Mouse (Mus musculus): ENCODE measurements around the gene Creg2.
"Not testable (repeated sequence)": the region's sequence is repeated elsewhere in the genome, so short reads cannot be mapped to it uniquely, and the experiment has no call there.

The Creg2 gene

GRCm38 (mm10) chr1:39651241-39651548 is at the start of gene Creg2:
TSS of gene Creg2 (minus strand) at chr1:39651474.
- DNase-seq (ENCODE audit: extremely low spot score, low spot score), result no peak

- no peak for DNase-seq (ENCODE audit: extremely low spot score, low spot score)
Measured at GRCm38 (mm10) chr1:39700599-39701273, 49.5 kb upstream of the Creg2 start.

GRCm38 (mm10) chr1:39698456-39698855 is 47.2 kb upstream of the Creg2 start:
- no peak for DNase-seq (ENCODE audit: extremely low spot score, low spot score)

- no peak for DNase-seq (ENCODE audit: extremely low spot score, low spot score)
Measured at GRCm38 (mm10) chr1:39695198-39695597, 43.9 kb upstream of the Creg2 start.

GRCm38 (mm10) chr1:39694756-39695155 is 43.5 kb upstream of the Creg2 start:
- DNase-seq (ENCODE audit: extremely low spot score, low spot score), result no peak

GRCm38 (mm10) chr1:39691974-39692373 is 40.7 kb upstream of the Creg2 start:
- no peak for DNase-seq (ENCODE audit: extremely low spot score, low spot score)

- no peak for DNase-seq (ENCODE audit: extremely low spot score, low spot score)
Measured at GRCm38 (mm10) chr1:39691061-39691460, 39.8 kb upstream of the Creg2 start.

- DNase-seq (ENCODE audit: extremely low spot score, low spot score), result no peak
Measured at GRCm38 (mm10) chr1:39688573-39688972, 37.3 kb upstream of the Creg2 start.

GRCm38 (mm10) chr1:39687279-39687678 is 36.0 kb upstream of the Creg2 start:
- DNase-seq (ENCODE audit: extremely low spot score, low spot score), result no peak

- DNase-seq (ENCODE audit: extremely low spot score, low spot score), result peak; percentile 59
Measured at GRCm38 (mm10) chr1:39685841-39686240, 34.6 kb upstream of the Creg2 start.

- no peak for DNase-seq (ENCODE audit: extremely low spot score, low spot score)
Measured at GRCm38 (mm10) chr1:39681638-39682037, 30.4 kb upstream of the Creg2 start.

GRCm38 (mm10) chr1:39680546-39680945 is 29.3 kb upstream of the Creg2 start:
- no peak for DNase-seq (ENCODE audit: extremely low spot score, low spot score)

GRCm38 (mm10) chr1:39678883-39679282 is 27.6 kb upstream of the Creg2 start:
- DNase-seq (ENCODE audit: extremely low spot score, low spot score), result no peak

- DNase-seq (ENCODE audit: extremely low spot score, low spot score), result no peak
Measured at GRCm38 (mm10) chr1:39676221-39676876, 25.1 kb upstream of the Creg2 start.

- DNase-seq (ENCODE audit: extremely low spot score, low spot score), result no peak
Measured at GRCm38 (mm10) chr1:39672362-39673105, 21.3 kb upstream of the Creg2 start.

GRCm38 (mm10) chr1:39670211-39670935 is 19.1 kb upstream of the Creg2 start:
- DNase-seq (ENCODE audit: extremely low spot score, low spot score), result no peak

- DNase-seq (ENCODE audit: extremely low spot score, low spot score), result no peak
Measured at GRCm38 (mm10) chr1:39666751-39667252, 15.5 kb upstream of the Creg2 start.

- DNase-seq (ENCODE audit: extremely low spot score, low spot score), result no peak
Measured at GRCm38 (mm10) chr1:39664039-39664625, 12.9 kb upstream of the Creg2 start.

- no peak for DNase-seq (ENCODE audit: extremely low spot score, low spot score)
Measured at GRCm38 (mm10) chr1:39663050-39663449, 11.8 kb upstream of the Creg2 start.

- DNase-seq (ENCODE audit: extremely low spot score, low spot score), result no peak
Measured at GRCm38 (mm10) chr1:39656976-39657529, 5.8 kb upstream of the Creg2 start.

- not testable (repeated sequence) for DNase-seq (ENCODE audit: extremely low spot score, low spot score)
Measured at GRCm38 (mm10) chr1:39654901-39655300, 3.6 kb upstream of the Creg2 start.
